Mouse (Mus musculus) ZHBTc4 (cell line): ENCODE measurements at regions not wholly inside any gene's neighbourhood (a gene's known extent, or its start where the extent isn't known, plus 50 kb on each side); places are given as distances from the start of the nearest gene placed in this dataset.

Experiments
- DNase-seq: peaks from one replicate; pipeline ENCODE4 v3.0.0-alpha.2; 2011; ENCODE audit warnings: low read depth, low spot score

DNA sequence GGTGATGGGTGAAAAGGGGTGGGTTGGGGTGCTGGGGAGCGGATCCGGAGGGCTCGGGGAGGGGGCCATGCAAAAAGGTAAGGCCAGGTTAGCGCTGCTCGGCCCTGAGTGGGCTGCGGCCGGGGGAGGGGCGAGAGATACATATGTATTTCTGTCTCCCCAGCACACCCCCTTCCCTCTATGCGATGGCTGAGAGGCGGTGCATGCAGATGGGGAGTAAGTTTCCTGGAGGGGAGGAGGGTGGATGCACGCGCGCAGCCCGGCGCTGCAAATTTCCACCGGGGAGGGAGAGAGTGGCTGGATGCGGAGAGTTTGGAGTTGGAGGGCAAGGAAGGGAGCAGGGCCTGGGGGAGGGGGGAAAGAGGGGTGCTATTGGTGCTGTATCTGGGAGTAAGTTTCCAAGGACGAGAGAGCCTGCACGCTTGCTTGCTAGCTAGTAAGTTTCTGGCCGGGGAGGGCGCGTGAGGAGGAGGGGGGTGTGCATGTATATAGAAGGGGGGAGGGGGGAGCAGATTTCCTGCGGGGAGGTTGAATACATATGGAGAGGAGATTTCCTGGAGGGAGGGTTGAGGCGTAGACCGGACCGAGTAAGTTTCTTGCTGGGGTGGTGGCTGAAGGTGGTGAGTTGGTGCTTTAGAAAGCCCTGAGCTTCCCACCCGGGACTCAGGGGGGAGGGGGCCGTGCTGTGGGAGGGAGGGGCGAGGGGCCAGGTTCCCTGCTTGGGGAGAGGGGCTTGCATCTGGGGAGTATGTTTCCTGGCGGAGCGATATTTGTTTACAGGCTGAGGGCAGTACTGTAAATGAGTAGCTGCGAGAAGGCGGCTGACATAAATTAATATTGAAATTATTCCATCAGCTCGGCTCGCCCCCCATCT lies 130.8 kb upstream of the Ubr2 start:
- DNase-seq: peak; percentile 85

GRCm38 (mm10) chr17:47140241-47140968 lies 130.0 kb upstream of the Ubr2 start:
- peak; percentile 78 for DNase-seq

GRCm38 (mm10) chr17:47139730-47140231 lies 129.4 kb upstream of the Ubr2 start:
- DNase-seq: peak; percentile 97

DNA sequence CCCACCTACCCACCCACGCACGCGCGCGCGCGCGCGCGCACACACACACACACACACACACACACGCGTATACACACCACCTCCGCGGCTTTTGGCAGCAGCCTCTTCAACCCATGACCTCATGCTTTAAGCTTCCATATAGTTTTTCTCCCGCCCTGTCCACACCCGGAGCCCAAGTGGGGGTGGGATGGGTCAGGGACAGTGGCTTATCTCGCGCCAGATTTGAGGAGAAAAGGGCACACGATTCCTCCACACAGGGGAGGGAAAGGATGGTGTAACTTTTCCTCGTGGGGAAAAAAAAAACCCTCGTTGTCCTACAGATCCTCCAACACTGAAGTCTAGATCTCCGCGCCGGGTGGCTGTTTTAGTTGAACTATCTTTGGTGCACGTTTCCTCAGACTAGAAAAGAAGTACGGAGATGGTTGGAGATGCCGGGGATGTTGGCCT lies 128.8 kb upstream of the Ubr2 start:
- peak; percentile 42 for DNase-seq

- DNase-seq: peak; percentile 45
These were observed 127.8 kb upstream of the Ubr2 start for GRCm38 (mm10) chr17:47138174-47138573.

GRCm38 (mm10) chr17:47135391-47135790 lies 125.0 kb upstream of the Ubr2 start:
- DNase-seq: no peak

DNA sequence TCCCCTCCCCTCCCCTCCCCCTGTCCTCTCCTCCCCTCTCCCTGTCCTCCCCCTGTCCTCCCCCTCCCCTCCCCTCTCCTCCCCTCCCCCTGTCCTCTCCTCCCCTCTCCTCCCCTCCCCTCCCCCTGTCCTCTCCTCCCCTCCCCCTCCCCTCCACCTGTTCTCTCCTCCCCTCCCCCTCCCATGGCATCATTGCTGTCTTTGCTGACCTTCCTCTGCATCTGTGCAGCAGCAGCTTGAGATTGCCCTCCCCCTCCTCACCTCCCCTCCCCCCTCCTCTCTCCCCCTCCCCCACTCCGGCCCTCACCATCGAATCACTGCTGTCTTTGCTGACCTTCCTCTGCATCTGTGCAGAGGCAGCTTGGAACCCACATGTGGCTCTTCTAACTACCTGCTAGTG lies 123.4 kb upstream of the Ubr2 start:
- DNase-seq: no peak

GRCm38 (mm10) chr17:47127571-47127970 lies 117.2 kb upstream of the Ubr2 start:
- DNase-seq: no peak

DNA sequence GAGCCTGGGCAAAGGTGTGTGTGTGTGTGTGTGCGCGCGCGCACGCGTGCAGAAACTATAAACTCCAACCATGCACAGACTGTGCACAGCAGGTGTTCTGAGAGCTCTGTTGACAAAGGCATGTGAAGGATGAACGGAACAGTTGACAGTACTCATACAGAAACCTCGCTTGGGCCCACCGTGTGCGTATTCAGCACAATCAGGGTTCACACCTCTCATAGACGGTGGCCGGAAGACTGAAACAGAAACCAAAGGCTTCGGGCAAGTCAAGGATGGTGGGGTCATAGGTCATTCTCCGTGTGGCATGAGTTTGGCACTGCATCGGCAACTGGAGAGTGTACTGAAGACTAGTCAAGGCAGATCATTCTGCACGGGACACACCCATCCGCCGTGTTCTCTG lies 113.2 kb upstream of the Ubr2 start:
- peak; percentile 30 for DNase-seq

- no peak for DNase-seq
These were observed 111.9 kb upstream of the Ubr2 start for GRCm38 (mm10) chr17:47122221-47122620.

GRCm38 (mm10) chr17:47118010-47118409 lies 107.7 kb upstream of the Ubr2 start:
- DNase-seq: peak; percentile 27

DNA sequence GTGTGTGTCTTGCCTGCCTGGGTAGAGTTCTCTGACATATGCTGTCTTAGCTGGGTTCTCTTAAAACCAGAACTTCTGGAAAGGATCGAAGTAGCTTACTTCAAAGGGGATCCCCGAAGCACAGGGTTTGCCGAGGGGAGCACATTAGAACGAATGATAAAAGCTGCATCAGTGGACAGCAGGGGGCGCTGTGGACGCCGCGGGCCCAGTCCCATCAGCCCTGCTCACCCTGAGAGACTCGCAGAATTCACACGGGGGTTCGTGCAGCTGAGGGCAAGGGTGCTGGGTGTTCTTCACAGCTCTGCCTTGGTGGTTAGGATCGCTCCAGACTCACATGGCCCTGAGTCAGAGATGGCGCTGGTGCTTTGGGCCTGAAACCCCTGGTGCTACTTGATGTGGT lies 105.4 kb upstream of the Ubr2 start:
- peak; percentile 90 for DNase-seq

- peak; percentile 21 for DNase-seq
These were observed 104.8 kb upstream of the Ubr2 start for GRCm38 (mm10) chr17:47115141-47115540.

GRCm38 (mm10) chr17:47114736-47115135 lies 104.4 kb upstream of the Ubr2 start:
- DNase-seq: no peak

GRCm38 (mm10) chr17:47112556-47113225 lies 102.3 kb upstream of the Ubr2 start:
- peak; percentile 67 for DNase-seq

- DNase-seq: no peak
These were observed 100.5 kb upstream of the Ubr2 start for GRCm38 (mm10) chr17:47110836-47111235.

DNA sequence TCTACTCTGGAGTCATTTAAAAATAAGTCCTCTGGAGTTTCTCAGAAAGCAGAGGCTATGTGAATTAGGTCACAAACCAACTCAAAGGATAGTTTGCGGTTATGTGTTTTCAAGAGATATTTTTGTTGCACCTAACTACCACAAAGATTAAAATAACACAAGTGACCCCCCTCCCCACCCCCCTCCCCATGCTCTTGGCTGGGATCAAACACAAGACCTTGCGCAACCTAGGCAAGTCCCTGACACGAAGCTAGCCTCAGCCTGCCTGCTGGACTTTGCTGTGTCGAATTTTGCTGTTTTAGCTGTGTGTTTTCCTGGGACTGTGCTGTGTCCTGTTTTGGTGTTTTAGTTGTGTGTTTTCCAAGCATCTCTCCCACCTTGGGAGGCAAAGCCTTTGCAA lies 94.0 kb upstream of the Ubr2 start:
- no peak for DNase-seq

DNA sequence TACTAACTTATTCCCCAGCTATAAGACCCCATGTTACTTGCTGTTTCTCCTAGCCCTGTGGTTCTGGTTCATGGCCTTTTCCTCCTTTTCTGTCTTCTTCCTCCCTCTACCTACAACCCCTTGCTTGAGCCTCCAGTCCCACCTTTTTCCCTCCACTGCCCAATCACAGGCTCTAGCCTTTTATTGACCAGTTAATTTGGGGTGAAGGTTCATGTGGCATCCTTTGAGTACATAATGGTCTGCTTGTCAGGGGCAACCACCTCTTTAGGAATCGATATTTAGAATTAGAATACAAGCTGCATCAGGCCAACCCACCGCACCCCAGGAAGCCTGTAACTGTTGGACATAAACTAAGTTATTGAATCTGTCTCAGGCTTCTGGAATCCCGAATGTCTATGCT lies 84.8 kb upstream of the Ubr2 start:
- DNase-seq: no peak

- peak; percentile 11 for DNase-seq
These were observed 81.7 kb upstream of the Ubr2 start for GRCm38 (mm10) chr17:47092076-47092475.

DNA sequence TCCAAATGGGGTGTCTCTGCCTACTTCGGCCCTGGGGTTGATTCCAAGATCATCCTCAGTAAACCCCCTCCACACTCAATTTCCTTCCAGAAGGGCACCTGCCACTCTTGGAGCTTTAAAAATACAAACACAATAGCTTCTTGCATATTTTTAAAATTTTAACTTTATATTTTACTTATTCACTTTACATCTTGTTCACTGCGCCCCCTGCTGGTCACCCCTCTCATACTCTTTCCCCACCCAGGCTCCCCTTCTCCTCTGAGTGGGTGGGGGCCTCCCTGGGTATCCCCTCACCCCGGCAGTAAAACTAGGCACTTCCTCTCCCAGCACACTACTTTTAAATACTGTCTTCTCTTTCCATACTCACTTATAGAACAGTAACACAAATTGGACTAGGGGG lies 79.4 kb upstream of the Ubr2 start:
- peak; percentile 28 for DNase-seq

- DNase-seq: no peak
These were observed 58.9 kb upstream of the Ubr2 start for GRCm38 (mm10) chr17:47069206-47069605.

- no peak for DNase-seq
These were observed 55.0 kb upstream of the Ubr2 start for GRCm38 (mm10) chr17:47065307-47065901.
